Mouse (Mus musculus) adrenal gland, postnatal 10 days (tissue): ENCODE measurements at regions not wholly inside any gene's neighbourhood (a gene's known extent, or its start where the extent isn't known, plus 50 kb on each side); places are given as distances from the start of the nearest gene placed in this dataset.
A peak's percentile ranks its signal among the peaks of the same experiment; 100 is the strongest.

Experiments used
- DNase-seq: peaks from one replicate; pipeline ENCODE4 v3.0.0; 2021; ENCODE audit warnings: mixed read lengths

DNA sequence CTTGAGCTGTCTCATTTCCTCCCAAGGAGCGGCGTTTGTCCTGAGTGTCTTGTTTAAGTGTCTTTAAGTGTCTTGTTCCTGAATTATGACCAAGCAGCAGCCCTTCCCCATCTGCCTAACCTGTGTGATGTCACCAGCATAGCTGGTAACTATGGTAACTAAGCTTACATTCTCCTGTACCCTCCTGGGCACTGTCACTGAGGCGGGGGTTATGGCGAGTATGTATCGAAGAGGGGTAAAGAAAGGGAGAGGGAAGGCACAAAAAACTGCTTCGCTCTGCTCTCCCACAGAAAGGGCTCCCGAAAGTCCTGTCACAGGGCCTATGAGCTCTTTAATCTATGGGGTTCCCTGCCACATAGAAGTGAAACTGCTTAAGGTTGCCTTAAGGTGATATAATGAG, 89.6 kb downstream of the Ppp4r2 start:
- DNase-seq = no peak

DNA sequence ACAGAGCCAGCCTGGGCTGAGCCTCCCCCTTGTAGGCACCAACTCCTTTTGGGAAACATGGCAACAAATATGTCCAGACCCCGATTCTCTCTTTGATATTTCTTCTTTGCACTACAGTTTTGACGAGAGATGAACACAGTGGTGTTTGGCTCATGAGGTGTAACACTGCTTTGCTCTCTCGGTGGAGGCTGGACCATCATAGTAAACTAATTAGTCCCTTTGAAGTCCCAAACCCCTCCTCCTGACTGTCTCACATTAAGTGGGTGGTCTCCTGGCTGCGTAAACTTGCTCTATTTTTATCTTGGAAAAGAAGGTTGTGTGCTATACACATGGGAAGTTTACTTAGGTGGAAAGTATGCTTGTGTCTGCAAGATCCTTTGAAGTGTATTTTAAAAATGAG, 90.3 kb downstream of the Ppp4r2 start:
- no peak for DNase-seq

DNA sequence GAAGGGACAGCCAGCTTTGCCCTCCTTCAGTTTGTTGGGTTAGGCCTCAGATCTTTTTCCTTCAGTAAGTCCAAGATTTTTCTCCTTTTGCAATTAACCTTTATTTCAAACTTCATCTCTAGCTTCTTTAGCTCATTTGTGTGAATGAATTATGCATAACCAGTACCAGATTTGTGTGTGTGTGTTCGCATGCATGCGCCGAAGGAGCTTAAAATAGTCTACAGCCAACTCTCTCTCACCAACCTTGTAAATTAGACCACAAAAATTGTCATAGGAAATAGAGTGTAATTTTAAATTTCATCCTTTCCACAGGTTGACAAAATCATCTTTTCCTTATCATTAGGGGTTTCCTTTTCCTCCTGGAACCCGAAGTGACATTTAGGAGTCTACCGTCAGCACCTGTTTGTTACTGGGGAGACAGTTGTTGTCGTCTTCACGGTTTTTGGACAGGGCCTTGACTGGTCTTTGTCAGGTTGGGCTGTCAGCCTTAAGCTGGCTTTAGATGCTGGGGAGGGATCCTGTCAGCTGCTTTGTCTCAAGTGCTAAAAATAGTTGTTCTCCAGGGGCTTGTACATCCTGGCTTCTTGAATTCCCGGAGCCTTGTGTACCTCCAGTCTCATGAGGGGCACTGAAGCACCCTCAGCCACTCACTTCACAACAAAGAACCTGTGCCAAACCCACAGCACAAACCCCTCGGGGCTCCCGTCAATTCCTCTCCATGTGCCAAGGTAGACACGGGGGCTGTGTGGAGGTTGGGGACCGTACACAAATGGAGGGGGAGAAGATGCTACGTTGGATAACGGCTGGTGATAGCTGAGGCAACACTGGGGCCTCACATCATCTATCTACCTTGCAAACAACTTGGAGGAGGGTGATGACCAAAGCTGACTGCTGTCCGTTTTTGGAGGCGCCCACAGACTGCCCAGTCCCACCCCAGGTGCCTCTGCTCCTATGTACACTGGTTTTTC, 95.7 kb downstream of the Ppp4r2 start:
- DNase-seq = no peak

DNA sequence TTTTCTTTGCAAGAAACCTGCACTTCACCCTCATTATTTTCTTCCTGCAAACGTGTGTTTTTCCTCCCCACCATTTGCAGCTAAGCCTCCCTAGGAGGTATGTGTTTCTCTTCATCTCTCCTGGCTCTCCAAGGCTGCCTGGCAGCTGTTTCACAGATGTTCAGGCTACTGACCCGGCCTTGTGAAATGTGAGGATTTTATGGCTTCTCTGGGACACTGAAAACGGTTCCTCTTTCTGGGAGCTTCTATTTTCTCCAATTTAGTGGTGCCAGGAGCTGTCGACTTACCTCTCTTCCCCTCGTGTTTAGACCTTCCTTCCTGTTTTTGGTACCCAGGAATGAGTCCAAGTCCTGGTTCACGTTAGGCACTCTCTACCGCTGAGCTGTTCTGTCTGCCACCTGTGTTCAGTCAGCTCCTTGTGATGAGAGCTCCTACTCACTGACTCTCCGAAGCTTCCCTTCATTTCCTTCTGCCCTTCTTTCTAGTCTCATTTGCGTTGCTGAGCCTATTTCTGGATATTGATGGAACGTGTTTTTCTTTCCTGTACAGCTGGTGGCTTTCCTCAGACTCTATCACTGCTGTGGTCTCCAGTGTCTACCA, 96.4 kb downstream of the Ppp4r2 start:
- DNase-seq = no peak

DNA sequence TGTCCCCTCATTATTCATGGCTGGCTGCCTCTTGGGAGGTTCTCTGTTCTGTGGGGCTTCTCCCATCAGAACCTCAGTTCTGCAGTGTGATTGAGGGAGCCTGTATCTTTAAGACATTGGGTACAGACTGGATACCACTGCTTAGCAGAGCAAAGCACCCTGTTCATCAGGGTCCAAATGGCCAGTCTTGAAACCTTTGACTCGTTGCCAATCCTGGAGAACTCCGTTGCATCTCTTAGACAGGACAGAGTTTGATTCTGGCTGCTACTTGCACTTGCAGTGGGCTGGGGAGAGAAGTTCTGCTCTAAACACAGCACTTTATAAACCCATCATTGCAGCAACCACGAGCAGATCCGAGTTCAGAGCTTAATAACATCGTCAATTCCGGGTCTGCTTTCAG, 97.3 kb downstream of the Ppp4r2 start:
- DNase-seq = no peak

DNA sequence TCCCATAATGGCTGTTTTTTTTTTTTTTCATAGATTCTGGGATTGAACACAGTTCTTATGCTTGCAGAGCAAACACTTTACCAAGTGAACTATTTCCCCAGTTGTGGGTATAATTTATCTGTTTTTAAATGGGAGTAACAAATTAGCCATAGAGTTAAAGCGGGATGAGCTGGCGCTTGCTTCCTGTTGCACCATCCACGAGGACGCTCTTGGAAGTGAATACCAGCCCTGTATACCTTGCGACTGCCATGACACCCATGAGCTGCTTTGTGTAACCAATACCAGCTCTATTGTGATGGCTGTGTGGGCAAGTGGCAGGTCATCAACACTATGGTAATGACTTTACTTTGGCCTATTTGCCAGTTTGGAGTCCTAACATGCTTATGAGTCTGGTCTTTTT, 101.0 kb downstream of the Ppp4r2 start:
- no peak for DNase-seq

DNA sequence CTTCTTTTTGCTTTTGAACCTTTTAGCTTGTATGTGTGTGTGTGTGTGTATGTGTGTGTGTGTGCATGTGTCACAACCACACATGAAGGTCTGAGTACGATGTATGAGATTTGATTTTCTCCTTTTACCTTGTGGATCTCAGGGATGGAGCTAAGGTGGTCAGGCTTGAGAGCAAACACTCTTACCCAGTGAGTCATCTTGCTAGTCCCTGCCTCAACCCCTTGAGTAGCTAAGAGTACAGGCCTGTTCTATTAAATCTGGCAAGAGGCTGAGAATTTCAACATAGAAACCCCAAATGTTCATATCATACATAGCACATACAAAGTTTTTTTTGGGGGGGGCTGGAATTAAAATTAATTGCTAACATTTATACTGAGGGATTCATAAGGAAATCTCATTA, 104.4 kb downstream of the Ppp4r2 start:
- DNase-seq = no peak

DNA sequence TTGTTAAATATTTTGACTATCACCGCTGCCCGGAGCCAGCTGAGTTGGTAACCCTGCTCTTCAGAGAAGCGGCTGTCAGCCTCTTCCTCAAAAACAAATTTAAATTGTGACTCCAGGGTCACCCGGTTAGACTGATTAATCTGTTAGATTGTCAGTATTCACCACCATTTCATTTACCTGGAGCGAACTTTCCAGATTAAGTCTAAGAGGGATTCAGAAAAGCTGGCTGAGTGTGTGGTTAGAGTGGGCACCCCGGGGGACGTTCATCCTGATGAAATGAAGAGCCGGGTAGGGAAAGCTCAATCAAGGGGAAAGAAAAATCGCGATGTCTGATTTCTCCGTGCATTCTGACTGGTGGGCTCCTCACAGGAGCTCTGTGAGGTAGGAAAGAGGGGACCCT, 105.0 kb downstream of the Ppp4r2 start:
- no peak for DNase-seq

DNA sequence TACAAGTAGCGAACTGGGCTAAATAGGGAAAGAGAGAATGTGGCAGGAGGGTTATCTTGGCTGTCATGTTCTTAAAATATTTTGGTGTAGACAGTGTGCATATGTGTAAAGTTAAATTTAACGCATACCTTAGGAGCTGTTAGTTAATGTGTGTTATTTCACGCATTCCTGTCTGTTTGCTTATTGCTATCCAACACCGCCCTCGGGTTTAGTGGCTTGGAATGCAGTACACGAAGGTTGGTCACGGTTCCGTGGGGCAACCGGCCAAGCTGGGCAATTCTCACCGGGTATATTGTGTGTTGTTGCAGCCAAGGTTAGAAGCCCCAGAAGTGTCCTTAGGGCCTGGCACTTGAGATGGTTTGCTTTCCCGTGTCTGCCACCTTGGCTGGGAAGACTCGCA, 105.6 kb downstream of the Ppp4r2 start:
- DNase-seq = peak; percentile 36

DNA sequence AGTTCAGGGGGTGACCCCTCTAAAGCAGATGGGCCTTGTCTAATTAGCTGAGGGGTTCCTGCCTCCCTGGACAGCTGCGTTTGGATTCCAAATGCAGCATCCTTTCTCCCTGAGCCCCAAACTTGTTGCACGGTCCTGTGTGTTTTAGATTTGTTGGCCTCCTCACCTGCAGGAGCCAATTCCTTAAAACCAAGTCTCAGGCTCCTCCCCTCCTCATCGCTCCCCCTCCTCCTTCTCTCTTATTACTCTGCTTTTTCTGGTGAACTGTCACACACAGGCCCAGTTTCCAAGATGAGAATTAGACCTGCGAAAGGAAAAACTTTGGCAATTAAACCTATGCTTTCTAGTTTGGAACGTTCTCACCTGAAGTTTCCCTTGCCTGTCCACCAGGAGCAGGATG, 106.3 kb downstream of the Ppp4r2 start:
- no peak for DNase-seq

DNA sequence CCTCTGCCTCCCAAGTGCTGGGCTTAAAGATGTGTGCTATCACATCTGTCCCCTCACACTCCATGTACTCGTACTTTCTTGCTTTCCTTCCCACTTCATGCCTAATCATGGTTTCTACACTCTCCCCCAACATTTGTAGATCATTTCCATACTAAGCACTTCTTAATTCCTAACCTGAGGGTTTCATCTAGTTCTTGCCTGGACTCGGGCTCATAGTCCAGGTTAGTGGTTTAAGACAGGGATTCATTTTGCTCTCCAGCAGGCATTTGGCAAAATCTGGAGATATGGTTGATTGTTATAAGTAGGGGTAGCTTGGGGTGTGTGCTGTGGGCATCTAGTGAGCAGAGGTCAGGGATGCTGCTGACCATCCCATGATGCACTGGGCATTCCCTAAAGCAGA, 108.3 kb downstream of the Ppp4r2 start:
- DNase-seq = no peak

DNA sequence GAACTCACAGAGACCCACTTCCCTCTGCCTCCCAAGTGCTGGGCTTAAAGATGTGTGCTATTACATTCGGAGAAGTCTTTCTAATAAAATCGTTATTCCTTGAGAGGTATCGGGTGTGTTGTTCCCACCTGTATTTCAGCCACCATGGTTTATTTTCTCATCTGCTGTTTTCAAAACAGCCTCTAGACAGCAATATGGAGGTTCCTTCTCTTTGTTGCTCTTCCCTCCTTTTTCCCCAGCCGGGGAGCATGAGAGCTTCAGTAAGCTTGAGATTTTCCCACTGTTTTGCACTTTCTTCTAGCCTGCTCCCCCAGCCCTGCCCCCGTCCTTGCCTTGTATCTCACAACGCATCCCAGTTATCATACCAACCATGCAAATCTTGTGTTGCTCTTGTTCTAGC, 109.5 kb downstream of the Ppp4r2 start:
- DNase-seq = no peak

DNA sequence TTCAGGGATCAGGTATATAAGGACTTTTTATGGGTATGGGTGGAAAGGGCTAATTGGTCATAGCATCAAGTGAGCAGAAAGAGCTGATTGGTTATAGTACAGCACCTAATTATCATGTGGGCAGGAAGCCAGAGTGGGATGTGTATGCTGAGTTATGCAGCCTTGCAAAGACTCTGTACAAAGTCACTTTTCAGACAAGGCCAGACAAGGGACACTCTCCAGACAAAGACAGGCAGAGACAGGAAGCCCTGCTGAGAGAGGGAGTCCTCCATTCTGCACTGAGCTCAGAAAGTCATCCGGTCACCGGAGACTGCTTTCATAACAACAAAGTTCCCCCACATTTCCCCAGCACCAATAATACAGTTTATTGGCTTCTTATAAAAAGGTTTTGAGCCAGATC, 112.4 kb downstream of the Ppp4r2 start:
- DNase-seq = no peak

DNA sequence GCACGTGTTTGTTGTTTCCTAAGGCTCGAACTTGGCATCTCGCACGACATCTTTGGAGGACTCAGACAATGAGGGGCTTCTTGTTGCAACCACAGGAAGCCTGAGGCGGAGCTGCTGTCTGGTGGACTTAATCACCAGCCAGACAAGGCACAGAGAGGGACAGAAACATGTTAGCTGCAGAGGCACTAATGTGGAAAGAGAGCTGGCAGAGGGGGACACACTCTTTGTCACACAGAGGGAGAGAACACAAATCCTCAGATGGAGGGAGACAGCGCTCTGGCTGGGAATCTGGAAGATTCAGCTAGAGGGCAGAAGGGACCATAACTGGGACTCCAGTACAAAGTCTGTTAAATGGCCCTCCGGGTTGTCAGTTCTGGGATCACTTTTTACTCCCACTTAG, 114.9 kb downstream of the Ppp4r2 start:
- DNase-seq = no peak

DNA sequence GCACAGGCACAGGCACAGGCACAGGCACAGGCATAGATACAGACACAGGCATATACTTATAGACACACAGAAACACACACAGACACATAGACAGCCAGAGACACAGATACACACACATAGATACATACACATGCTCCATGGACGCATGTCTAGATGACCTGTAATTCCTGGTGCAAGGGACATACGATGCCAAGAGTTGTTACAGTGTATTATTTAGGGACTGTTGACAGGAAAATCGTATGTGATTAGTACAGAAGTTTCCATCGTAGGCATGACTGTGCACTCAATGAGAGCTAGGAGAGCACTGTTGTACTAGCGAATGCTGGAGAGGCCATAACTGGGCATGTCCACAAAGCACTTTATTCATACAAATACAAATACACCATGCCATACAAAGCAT, 118.2 kb downstream of the Ppp4r2 start:
- no peak for DNase-seq

DNA sequence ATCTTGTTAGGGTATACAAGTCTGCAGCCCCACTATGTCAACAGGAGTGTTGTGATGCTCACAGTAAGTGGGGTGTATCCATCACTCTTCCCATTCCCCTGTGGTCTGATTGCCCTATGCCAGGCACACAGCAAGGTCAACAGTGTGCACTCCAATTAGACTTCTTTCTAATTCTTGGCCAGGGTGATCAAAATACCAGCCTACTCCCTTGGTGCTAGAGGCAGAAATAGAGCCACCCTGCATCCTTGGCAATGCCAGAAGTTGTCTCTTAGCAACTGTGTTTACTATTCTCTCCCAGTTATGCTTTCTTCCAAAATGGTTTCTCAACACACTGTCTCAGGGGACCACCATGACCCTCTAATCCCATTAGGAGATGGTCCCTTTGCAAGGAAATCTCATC, 119.0 kb downstream of the Ppp4r2 start:
- no peak for DNase-seq

DNA sequence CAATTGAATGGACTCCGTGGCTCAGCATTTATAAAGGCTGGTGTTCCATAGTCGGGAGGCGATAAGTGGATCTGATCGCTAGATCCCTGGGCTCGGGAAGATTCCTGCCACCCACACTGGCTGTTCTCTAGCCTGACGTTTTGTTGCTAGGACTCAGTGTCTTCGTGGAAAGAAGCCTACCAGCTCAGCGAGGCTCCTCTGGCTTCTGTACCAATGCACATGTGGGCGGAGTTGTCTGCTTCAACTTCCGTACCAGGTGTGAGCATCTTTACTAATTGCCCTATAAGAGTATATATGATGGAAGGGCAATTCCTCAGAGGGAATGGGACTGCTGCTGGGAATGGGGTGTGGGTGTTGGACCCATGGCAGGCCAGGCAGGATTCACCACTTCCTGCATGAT, 121.1 kb downstream of the Ppp4r2 start:
- no peak for DNase-seq

DNA sequence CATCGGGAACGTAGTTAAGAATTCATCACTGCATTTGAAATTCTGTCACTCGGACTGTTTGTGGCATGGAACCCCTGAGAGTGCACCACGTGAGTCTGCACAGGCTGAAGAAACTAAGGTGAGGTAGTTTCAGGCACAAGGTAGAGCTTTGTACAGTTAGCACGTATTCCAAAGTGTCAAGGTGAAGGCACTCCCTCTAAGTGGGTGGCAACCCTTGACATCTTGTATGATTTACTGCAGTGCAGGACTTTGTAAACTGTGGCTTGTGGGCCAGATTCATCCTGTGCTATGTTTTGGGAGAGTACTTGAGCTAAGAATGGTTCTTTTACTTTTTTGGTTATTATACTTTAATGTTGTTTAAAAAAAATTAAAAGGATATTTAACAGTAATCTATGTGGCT, 133.1 kb downstream of the Ppp4r2 start:
- DNase-seq = no peak

DNA sequence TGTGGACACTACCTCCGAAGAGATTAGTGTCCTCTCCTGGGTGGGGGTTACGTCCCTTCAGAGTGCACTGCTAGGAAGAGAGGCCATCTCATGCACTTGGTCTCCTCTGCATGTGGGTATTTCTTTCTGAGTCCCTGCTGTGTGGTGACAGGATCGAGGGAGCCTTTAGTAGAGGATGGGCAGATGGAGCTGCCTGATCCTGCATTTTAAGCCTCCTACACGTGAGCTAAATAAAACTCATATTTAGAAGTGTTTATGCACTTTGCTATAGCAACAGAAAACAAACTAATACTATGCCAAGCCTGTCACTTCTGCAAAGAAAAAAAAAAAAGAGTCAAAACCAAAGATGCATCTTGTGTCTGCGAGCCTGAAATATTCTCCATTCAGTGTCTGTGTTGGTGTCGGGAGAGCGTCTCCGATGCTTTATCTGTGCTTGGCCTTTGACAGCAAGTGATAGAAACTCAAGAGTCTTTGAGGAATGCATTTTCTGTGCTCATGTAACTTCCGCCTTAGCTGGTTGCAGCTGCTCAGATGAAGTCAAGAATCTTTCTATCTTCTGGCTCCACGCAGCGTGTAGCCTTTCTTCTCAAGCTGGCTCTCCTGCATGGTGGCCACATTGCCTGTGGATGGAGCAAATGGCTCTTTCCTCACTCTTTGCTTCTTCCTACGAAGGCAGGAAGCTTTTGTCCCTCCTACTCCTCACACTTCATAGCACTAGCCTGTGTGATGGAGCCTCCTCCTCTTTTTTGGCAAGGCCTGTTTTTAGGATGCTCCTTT, 134.8 kb downstream of the Ppp4r2 start:
- DNase-seq = no peak

DNA sequence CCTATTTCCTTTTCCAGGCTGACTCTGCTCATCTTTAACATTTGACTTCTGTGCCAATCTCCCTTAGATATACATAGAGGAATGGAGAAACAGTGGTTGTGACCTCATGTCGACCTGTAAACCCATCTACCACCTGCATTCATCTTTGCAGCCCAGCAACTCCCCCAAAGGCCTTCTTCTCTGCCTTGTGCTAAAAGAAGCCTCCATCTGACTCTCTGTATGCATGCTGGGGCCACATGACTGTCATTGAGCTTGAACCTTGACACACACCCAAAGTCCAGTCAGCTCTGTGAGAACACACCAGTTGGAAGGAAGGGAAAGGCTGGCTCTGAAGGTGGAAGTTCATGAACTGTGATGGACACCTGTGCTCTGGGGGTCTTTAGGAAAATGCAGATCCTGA, 135.5 kb downstream of the Ppp4r2 start:
- DNase-seq = no peak

DNA sequence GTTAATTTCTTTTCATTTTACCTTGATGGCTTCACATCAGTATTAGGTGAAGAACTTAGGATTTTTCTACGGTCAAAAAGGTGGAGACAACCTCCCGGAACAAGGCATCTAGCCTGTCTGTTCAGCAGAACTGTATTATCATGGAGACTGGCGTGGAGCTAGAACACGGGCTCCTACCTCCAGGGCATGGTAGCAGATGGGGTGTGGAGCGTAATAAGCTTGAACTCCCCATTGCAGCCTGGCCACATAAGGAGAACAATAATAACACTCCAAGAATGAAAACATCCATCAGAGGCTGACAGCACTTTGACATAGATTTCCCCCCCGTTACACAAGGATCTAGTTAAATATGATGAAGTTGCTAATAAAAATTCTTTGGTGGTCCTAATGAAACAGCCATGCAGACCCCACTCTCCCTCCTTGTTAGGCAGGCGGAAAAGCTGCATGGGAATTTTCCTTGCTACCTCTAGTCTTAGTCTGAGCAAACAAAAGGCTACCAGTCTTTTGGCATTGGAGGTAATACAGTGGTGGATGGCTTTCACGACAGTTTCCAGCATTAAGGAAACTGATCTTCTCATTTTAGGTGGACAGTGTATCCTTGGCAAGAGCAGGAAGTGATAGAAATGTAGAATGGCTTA, 137.5 kb downstream of the Ppp4r2 start:
- no peak for DNase-seq

DNA sequence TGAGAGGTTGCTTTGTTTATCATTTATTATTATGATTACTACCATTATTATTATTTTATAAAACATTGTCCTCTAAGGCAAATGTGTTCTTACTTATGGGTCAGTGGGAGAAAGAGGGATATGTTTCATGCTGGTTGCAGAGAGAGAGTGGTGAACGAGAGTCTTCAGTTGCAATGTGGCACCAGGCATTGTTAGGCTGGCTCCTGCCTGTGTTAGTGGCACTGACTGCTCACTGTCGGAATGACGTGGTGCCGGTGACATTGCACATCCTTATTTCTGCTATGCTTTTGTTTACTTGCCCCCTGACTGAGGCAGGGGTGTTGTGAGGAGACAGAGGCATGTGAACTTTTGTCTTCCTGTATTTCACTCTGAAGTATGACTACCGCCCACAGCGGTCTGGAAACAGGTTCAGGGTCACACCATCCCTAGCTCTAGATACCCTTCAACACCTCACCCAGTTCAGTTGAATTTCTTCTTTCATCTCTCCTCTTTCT, 138.1 kb downstream of the Ppp4r2 start:
- DNase-seq = no peak
